Mouse (Mus musculus): Measurements from ENCODE around the gene Acod1. TPM values are rescaled to one million over a fixed set of nuclear protein-coding genes. Genes with fewer than 3 reads are reported as not detected.

Acod1 gene
- total and polyA plus RNA-seq, 3 experiments: 0.08 TPM; not detected in 2

- Histone ChIP-seq H3K27ac (peak overlapping the region; percentile 93), H3K9ac (ENCODE audit: low read depth, low read length) (peak overlapping the region; percentile 64), H3K4me1 (ENCODE audit: control insufficient read depth, insufficient read depth, low read length) (peaks cover 1% of the 10 kb centered on the region; the same call in 1 of the 2 replicates), H3K36me3 (ENCODE audit: control insufficient read depth, insufficient read depth, low read length) (no peaks in the 10 kb centered on the region), H3K79me2 (replicated peaks; ENCODE audit: control insufficient read depth, insufficient read depth, low read length) (no peaks in the 10 kb centered on the region), H3K27me3 (ENCODE audit: control insufficient read depth, insufficient read depth, low read length) (no peaks in the 10 kb centered on the region), H3K4me3 (peak overlapping the region; percentile 71)
- WGBS: 9% methylated on average over 12 of the region's 12 CpGs
- intact Hi-C loops (cut with DNase I): loop anchor here (5.0 kb wide), 3 partner anchors 58 to 468 kb away; no protein-coding TSS in a partner anchor
- peak in 1 of 2 experiments; percentile 34 for DNase-seq
- no peak for TF ChIP-seq EP300 (IDR thresholded peaks at IDR 0.05; ENCODE audit: insufficient read depth, low read depth, low read length)
- no peak for TF ChIP-seq CTCF (IDR thresholded peaks at IDR 0.05)
- no peak for TF ChIP-seq POLR2A (IDR thresholded peaks at IDR 0.05; ENCODE audit: insufficient read depth, low read depth, low read length)
Observed at GRCm38 (mm10) chr14:103069465-103069863, 22.7 kb downstream of the Acod1 start.

GRCm38 (mm10) chr14:103069864-103070611, 23.3 kb downstream of the Acod1 start, which contains the start of gene Cln5:
Gene Cln5, plus strand, starts transcription at chr14:103070216.
- H3K27ac ChIP-seq: peak within 1 kb of the TSS; percentile 93
- peak within 1 kb of the TSS; percentile 71 for H3K4me3 ChIP-seq
- no peaks in the 10 kb centered on the region for H3K79me2 ChIP-seq (replicated peaks; ENCODE audit: control insufficient read depth, insufficient read depth, low read length)
- H3K27me3 ChIP-seq (ENCODE audit: control insufficient read depth, insufficient read depth, low read length): no peaks in the 10 kb centered on the region
- no peaks in the 10 kb centered on the region for H3K36me3 ChIP-seq (ENCODE audit: control insufficient read depth, insufficient read depth, low read length)
- intact Hi-C loops (cut with DNase I): loop anchor here (1.0 to 5.0 kb wide), 4 partner anchors 29 to 467 kb away; partner anchors contain the start of gene Fbxl3
- peak; percentile 96 to 98 for DNase-seq
- peak within 1 kb of the TSS; percentile 98 for H3K9ac ChIP-seq (ENCODE audit: low read depth, low read length)
- WGBS: under 1% methylated on average over 65 of the region's 65 CpGs
- peaks cover 1% of the 10 kb centered on the region; the same call in 1 of the 2 replicates for H3K4me1 ChIP-seq (ENCODE audit: control insufficient read depth, insufficient read depth, low read length)
- TF ChIP-seq POLR2A (IDR thresholded peaks at IDR 0.05; ENCODE audit: insufficient read depth, low read depth, low read length): peak; percentile 99
- peak; percentile 54 for TF ChIP-seq CTCF (IDR thresholded peaks at IDR 0.05)
- peak; percentile 28; the same call in 1 of the 2 replicates for TF ChIP-seq EP300 (IDR thresholded peaks at IDR 0.05; ENCODE audit: insufficient read depth, low read depth, low read length)

- Histone ChIP-seq H3K27me3 (ENCODE audit: control insufficient read depth, insufficient read depth, low read length) (no peaks in the 10 kb centered on the region), H3K4me1 (ENCODE audit: control insufficient read depth, insufficient read depth, low read length) (peaks cover 1% of the 10 kb centered on the region; the same call in 1 of the 2 replicates), H3K36me3 (ENCODE audit: control insufficient read depth, insufficient read depth, low read length) (no peaks in the 10 kb centered on the region), H3K27ac (peak overlapping the region; percentile 93), H3K4me3 (peak overlapping the region; percentile 71), H3K9ac (ENCODE audit: low read depth, low read length) (peak overlapping the region; percentile 98), H3K79me2 (replicated peaks; ENCODE audit: control insufficient read depth, insufficient read depth, low read length) (no peaks in the 10 kb centered on the region)
- peak; percentile 39 to 49 for DNase-seq
- 2% methylated on average over 10 of the region's 10 CpGs for WGBS
- no peak for TF ChIP-seq CTCF (IDR thresholded peaks at IDR 0.05)
- no peak for TF ChIP-seq POLR2A (IDR thresholded peaks at IDR 0.05; ENCODE audit: insufficient read depth, low read depth, low read length)
- no peak for TF ChIP-seq EP300 (IDR thresholded peaks at IDR 0.05; ENCODE audit: insufficient read depth, low read depth, low read length)
- intact Hi-C loops (cut with DNase I): loop anchor here (1.0 kb wide), 1 partner anchor 29 kb away; the partner anchor contains the start of gene Fbxl3
Observed at GRCm38 (mm10) chr14:103070790-103071189, 24.0 kb downstream of the Acod1 start.

- H3K27me3 ChIP-seq (ENCODE audit: control insufficient read depth, insufficient read depth, low read length): no peaks in the 10 kb centered on the region
- H3K4me3 ChIP-seq: no peak overlapping the region
- TF ChIP-seq POLR2A (IDR thresholded peaks at IDR 0.05; ENCODE audit: insufficient read depth, low read depth, low read length): no peak
- TF ChIP-seq CTCF (IDR thresholded peaks at IDR 0.05): no peak
- TF ChIP-seq EP300 (IDR thresholded peaks at IDR 0.05; ENCODE audit: insufficient read depth, low read depth, low read length): no peak
- H3K79me2 ChIP-seq (replicated peaks; ENCODE audit: control insufficient read depth, insufficient read depth, low read length): no peaks in the 10 kb centered on the region
- 89% methylated on average over 12 of the region's 12 CpGs for WGBS
- peaks cover 1% of the 10 kb centered on the region; the same call in 1 of the 2 replicates for H3K4me1 ChIP-seq (ENCODE audit: control insufficient read depth, insufficient read depth, low read length)
- H3K27ac ChIP-seq: no peak overlapping the region
- H3K9ac ChIP-seq (ENCODE audit: low read depth, low read length): no peak overlapping the region
- intact Hi-C loops (cut with DNase I): no loop called here
- no peak for DNase-seq
- H3K36me3 ChIP-seq (ENCODE audit: control insufficient read depth, insufficient read depth, low read length): peaks cover 3% of the 10 kb centered on the region; the same call in 1 of the 2 replicates
Observed at GRCm38 (mm10) chr14:103071471-103071870, 24.7 kb downstream of the Acod1 start.

- no peak overlapping the region for H3K4me3 ChIP-seq
- no peak overlapping the region for H3K9ac ChIP-seq (ENCODE audit: low read depth, low read length)
- H3K4me1 ChIP-seq (ENCODE audit: control insufficient read depth, insufficient read depth, low read length): peaks cover 1% of the 10 kb centered on the region; the same call in 1 of the 2 replicates
- WGBS: 86% methylated on average over 4 of the region's 4 CpGs
- DNase-seq: no peak
- H3K27me3 ChIP-seq (ENCODE audit: control insufficient read depth, insufficient read depth, low read length): no peaks in the 10 kb centered on the region
- H3K27ac ChIP-seq: no peak overlapping the region
- intact Hi-C loops (cut with DNase I): loop anchor here (2.0 kb wide), 1 partner anchor 14 kb away; no protein-coding TSS in a partner anchor
- TF ChIP-seq EP300 (IDR thresholded peaks at IDR 0.05; ENCODE audit: insufficient read depth, low read depth, low read length): no peak
- TF ChIP-seq CTCF (IDR thresholded peaks at IDR 0.05): no peak
- no peak for TF ChIP-seq POLR2A (IDR thresholded peaks at IDR 0.05; ENCODE audit: insufficient read depth, low read depth, low read length)
- H3K36me3 ChIP-seq (ENCODE audit: control insufficient read depth, insufficient read depth, low read length): peaks cover 3% of the 10 kb centered on the region; the same call in 1 of the 2 replicates
- 0 out of 2 replicates have a peak, but pooled peaks cover 2% of the 10 kb centered on the region for H3K79me2 ChIP-seq (replicated peaks; ENCODE audit: control insufficient read depth, insufficient read depth, low read length)
Observed at GRCm38 (mm10) chr14:103072731-103073130, 26.0 kb downstream of the Acod1 start.

All from heart, adult 2 months (tissue).